Mouse (Mus musculus): ENCODE results near the gene Krt8.
"Not testable (repeated sequence)": the region's sequence is repeated elsewhere in the genome, so short reads cannot be mapped to it uniquely, and the experiment has no call there.

The Krt8 gene

DNA sequence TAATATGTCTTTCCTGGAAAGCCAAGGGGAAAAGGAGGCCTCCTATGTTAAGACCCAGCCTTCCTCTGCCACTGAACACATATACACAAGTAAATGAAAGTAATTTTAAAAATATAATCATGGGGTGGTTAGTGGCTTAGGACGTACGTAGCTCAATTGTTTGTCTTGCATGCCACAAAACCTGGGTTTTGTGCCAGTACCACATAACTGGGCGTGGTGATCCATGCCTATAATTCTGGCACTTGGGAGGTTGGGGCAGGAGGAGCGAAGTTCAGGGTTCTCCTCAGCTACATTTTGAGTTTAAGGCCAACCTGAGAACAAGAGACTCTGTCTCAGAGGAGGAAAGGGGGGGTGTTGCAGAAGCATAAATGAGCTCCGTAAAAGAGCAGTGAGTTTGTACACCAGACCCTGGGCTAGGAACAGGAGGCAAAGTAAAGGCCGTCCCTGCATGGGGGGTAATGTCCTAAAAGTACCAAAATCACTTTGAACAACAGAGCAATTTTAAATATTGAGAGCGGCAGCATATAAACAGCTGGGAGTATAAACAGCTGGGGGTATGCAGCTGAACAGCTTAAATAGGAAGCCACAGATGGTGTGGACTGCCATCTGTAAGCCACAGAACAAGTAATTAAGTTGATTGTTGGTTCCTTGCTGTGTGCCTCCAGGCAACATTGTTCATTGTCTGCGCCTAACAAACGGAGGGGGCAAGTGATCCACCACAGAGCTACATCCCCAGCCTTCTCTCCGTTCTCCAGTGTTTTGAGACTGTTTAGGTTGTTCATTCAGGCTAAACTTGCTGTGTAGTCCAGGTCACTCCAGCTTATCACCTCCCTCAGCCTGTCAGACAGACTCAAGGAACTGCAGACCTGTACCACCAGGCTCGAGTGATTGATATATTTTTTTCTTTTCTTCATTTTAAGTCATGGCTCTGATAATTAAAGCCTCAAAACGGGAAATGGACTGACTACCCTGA lies 3.1 kb upstream of the Krt8 start:
- no peak for DNase-seq (ENCODE audit: low spot score)

DNA sequence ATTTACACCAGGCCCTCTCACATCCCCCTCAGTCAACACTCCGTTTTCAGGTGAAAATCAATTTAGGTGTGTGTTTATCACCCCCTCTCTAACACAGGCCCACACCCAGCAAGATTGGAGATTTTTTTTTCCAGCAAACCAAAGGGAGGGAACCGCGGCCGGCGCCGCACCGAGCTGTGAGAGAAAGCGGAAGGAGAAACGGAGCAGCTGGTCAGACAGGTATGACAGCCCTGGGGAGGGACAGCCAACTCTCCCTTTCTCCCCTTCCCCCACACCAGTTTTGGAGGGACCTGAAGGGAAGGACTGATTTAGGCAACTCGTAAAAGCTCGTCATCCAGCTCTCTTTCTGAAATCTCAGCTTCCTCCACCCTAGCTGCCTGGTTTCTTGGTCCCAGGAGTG lies 2.0 kb upstream of the Krt8 start:
- DNase-seq (ENCODE audit: low spot score): peak; percentile 67

DNA sequence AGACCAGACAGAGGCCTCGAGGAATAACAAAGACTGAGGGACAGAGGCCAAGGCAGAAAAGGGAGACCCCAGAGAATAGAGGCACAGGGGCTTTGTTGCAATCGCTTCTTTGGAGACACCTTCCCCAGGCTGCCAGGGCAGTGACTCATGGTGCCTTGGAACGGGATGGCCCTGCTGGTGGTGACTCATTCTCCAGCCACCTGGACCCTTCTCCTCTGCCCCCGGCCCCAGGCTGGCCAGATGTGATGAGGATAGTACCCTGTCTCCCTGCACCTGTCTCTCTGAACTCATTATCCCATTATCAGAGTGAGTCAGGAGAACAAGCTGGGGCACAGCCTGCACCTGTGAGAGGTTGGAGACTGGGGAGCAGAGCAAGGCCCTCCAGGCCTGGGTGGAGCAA lies 1.0 kb upstream of the Krt8 start:
- DNase-seq (ENCODE audit: low spot score): no peak

DNA sequence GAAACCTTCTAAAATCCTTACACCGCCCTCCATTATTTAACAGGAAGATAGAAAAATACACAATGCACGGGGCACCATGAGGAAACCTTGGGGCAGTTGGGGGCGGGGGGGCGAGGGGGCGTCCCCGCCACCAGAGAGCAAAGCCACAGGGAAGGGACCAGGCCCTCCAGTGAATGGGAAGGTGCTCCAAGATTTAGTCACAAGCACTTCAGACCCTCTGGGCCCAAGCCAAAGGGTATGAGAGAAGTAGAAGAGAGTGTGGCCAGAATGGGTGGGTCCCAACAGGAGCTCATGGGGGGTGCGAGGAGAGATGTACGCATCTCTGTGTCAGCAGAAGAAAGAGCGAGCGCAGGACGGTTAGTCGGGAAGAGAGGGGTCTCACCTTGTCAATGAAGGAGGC lies 766 bp downstream of the Krt8 start:
- DNase-seq (ENCODE audit: low spot score): no peak

DNA sequence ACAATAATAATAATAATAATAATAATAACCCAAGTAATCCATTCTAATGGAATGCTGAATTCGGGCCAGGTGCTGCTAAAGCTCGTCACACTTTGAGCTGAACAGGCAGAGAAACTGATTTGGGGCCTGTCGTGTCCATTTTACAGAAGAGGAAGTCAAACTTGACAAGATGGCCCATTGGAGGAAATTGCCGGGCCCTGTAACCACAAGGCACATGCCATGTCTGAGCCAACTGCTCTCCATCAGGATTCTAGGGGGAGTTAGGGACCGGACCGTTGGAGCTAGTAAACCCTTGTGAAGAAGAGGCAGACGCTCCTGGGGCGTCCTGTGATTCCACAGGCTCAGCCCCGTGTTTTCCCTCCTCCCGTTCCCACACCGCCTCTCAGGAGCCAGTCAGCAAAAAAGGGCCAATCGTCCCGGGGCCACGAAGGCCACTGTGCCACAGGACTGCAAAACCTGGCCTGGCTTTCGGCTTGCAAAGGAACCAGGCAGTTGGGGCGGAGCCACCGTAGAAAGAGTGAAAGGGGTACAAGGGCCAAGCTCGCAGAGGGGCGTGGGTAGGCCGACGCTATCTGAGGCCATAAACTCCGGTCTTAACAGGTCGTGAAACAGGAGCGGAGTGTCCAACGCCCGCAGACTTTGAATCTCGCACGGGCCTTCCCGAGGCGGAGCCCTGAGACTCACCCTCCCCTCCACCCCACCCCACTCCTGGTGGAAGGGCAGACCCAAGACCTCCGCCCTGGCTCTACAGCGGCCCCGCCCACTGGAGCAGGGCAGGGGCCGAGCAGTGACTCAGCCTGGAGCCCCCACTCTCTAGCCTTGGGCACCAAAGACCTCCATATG lies 1.4 kb downstream of the Krt8 start:
- peak; percentile 63 for DNase-seq (ENCODE audit: low spot score)

DNA sequence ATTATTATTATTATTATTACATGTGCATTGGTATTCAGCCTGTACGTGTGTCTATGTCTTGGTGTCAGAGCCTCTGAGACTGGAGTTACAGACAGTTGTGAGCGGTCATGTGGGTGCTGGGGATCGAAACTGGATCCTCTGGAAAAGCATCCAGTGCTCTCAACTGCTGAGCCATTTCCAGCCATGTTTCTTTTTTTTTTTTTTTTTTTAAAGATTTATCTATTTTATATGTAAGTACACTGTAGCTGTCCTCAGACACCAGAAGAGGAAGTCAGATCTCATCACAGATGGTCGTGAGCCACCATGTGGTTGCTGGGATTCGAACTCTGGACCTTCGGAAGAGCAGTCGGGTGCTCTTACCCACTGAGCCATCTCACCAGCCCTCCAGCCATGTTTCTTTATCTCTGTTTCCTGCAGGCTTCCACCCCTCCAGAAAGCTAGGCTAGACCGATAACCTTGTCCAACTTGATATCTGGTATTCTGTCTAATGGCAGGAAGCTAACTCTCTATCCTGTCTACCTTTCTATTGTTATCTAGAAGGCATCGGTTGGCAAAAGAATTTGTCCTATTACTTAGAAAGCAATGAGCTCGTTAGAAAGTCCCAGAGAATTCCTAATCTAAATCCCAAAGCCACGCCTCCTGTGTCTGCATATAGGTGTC lies 4.5 kb downstream of the Krt8 start:
- no peak for DNase-seq (ENCODE audit: low spot score)

DNA sequence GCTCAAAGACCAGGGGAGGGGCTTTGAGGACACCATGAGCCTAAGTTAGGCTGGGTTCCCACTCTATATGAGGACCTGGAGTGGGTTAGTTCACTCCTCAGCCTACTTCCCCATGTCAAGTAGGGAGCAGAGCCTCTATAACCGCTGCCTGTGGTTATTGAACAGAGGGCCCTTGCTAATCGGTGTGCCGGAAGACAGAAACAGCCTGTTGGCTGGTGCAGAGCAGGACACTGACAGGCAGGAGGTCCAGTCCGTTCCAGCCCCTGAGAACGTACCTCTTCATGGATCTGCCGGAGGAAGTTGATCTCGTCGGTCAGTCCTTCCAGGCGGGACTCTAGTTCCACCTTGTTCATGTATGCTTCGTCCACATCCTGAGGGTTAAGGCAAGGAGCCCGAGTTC lies 5.1 kb downstream of the Krt8 start:
- no peak for DNase-seq (ENCODE audit: low spot score)

DNA sequence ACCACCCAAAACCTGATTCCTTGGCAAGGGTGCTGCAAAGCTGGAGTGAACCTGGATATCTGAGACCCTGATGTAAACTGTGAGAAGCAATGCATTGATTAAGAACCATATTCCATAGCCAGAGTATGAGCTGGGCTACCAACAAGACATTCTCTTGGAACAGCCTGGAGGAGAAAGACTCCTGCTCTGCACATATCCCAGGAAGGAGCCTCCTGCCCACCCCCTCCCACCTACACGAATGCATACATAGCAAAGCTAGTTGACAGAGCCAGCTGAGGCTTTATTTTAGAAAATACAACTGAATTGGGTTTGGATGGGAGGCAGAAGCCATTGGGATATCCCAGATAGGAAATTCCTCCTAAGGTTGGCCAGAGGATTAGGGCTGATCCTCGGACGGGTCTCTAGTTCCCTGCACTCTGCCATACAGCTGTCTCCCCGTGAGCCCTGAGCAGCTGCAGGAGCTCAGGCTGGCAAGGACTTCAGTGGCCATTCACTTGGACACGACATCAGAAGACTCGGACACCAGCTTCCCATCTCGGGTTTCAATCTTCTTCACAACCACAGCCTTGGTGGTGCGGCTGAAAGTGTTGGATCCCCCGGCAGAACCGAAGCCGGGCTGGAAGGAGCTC lies 7.7 kb downstream of the Krt8 start:
- DNase-seq (ENCODE audit: low spot score): not testable (repeated sequence)

DNA sequence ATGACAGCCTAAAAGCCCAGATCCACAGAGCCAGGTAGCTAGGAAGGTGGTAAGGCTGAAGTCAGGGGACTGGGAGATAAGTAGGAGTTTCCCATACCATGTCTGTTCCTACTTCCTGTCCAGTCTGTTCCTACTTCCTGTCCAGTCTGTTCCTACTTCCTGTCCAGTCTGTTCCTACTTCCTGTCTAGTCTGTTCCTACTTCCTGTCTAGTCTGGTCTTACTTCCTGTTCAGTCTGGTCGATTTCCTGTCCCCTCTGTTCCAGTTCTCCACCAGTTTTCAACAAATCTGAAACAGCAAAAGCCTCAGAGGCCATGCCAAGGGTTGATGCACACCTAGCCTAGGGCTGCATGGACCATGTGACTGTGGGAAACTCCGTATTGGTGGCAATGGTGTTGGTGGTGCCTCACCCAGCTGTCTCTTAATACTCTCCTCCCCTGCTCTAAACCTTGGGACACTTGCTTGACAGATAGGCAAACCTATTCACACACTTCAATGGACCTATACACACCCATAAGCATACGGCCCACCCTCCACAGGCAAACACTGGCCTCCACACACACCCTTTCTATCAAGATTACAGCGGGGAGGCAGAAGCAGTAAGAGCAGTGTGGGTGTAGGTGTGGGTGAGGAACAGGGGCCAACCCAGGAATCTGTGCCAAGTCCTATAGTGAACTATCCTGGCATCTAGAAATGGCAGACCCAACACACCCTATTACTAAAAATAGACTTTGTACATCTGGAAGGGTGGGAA lies 8.6 kb downstream of the Krt8 start:
- no peak for DNase-seq (ENCODE audit: low spot score)

DNA sequence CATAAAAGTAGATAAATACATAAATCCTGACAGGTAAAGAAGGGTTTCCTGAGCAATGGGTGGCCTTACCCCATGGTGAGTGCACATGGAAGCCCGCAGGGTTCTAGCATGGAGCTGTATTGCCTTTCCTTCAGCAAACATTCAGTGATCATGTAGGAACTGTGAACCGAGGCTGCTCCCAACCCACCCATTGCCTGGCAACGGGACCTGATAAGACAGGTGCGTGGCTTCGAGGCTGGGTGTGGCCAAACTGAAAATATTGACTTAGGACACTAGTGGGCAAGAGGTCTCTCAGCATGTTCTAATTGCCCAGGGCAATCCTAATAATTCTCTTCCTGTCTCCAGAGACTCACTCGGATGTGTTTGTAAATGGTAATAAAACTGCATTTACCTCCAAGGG lies 9.9 kb downstream of the Krt8 start:
- DNase-seq (ENCODE audit: low spot score): no peak

DNA sequence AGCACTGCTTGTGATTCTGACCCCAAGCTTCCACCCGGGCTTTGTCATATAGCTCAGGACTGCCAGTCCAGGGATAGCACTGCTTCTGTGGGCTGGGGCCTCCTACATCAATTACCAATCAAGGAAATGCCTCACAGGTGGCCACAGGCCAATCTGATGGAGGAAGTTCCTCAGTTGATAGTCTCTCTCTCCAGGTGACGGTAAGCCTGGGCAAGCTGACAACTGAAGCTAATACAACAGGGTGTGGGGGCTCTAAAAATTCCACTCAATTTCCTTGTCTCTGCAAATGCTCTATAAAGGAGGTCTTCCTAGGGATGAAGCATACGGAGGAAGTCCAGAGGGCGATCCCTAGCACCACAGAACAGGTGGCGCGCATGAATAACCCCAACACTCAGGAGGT lies 13.3 kb downstream of the Krt8 start:
- no peak for DNase-seq (ENCODE audit: low spot score)

DNA sequence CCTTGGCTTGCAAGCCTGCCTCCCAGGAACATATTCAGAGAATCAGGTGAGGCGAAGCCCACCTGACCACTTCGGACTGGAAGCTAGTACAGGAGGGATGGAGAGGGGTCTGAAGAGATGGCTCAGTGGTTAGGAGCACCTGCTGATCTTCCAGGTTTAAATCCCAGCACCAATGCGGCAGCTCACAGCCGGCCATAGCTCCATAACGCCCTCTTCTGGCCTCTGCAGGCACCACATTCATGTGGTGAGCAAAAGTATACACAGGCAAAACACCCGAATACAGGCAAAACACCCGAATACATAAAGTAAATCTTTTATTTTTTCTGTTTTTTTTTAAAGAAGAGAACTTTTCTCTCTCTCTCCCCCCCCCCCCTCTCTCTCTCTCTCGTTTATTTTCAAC lies 15.6 kb downstream of the Krt8 start:
- no peak for DNase-seq (ENCODE audit: low spot score)

DNA sequence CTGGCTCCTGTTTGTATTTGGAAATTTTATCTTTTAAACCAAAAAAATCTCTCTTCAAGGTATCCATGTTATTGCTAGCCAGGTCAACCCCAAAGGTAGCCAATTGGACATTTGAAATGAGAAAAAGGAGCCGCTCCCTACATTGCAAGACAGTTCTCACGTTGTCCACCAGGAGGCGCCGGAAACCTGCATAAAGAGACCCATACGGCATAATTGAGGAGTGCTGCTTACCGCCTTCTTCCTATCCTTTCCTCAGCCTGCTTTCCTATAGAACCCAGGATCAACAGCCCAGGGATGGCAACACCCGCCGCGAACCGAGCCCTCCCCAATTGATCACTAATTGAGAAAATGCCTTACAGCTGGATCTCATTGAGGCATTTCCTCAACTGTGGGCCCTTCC lies 16.2 kb downstream of the Krt8 start:
- peak; percentile 84 for DNase-seq (ENCODE audit: low spot score)

DNA sequence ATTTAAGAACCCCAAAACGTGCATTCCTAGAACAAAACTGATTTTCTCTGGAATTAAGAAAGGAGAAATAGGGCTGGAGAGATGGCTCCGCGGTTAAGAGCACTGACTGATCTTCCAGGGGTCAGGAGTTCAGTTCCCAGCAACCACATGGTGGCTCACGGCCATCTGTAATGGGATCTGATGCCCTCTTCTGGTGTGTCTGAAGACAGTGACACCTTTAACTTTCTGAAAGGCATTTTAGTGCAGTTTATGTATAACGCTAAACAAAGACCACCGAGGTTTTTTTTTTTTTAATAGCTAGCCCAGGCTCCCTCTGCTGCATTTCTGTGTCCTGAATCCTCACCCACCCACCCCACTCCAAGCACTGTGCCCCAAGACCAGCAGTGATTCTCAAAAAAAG lies 19.5 kb downstream of the Krt8 start:
- DNase-seq (ENCODE audit: low spot score): no peak

DNA sequence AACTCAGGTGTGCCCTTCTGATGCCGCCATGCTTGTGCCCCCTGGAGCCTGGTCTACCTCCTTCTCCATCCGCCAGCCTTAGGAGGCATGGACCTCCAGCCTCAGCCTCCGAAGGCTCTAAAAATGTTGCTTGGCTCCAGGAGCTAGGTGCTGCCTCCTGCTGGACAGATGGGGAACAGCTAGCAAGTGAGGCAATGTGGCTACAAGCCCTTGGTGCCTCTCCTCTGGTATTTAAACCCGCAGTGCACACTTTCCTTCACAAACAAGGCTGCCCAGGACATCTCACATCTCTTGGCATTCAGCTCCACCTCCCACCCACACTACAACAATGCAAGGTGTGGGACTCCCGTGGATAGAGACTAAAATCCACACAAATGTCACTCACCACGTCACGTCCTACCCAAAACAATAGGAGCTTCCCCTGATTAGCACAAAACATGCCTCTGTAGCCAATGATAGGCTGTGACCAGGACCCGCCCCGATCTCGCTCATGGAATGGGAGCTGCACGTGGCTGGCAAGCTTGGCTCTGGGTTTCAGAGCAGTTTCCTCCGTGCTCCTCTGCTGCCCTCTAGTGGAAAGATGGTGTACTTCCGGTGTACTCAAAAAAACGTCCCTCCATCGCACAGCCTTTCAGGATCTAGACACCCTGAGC lies 20.2 kb downstream of the Krt8 start:
- peak; percentile 94 for DNase-seq (ENCODE audit: low spot score)

DNA sequence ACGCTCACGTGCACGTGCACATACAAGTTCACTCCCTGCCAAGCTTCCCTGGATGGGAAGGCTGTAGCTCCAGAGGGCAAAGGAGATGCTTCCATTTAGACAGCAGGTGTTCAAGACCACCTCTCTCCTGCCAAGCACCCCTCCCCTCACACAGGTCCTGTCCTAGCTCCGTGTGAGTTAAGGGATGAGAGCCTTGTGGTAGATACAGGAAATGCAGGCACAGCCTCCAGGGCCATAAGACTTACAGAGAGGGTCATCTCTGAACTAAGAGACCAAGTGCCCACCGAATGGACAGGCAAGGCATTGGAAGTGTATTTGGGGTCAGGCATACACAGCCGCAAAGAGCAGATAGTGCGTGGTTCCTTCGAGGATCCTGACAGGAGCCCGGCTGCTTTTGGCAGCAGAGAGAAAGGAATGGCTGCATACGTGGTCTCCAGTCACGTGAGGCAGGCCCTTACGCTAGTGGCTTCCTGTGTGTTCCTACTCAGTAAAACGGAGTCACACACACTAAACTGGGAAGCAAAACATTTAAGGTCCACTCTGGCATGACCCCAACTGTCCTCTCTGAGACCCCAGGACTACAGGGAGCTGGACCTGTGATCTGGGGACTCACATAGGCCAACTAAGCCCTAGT lies 20.9 kb downstream of the Krt8 start:
- DNase-seq (ENCODE audit: low spot score): no peak

DNA sequence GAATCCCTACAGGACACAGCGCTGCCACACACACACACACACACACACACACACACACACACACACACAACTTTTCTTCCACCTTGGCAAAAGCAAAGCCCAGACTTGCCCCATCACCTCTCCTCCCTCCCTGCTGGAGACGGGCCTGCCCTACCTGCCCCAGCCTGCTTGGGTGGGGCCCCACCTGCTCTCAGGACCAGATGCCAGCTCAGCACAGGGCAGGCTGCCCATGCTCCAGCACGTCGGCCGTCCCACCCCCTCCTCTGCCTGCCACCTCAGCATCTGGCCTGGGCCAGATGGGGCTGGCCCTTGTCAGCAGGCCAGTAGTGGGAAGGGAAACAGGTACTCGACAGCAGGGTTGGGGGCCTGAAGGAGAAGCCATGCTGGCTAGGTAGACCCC lies 23.4 kb downstream of the Krt8 start:
- peak; percentile 78 for DNase-seq (ENCODE audit: low spot score)

DNA sequence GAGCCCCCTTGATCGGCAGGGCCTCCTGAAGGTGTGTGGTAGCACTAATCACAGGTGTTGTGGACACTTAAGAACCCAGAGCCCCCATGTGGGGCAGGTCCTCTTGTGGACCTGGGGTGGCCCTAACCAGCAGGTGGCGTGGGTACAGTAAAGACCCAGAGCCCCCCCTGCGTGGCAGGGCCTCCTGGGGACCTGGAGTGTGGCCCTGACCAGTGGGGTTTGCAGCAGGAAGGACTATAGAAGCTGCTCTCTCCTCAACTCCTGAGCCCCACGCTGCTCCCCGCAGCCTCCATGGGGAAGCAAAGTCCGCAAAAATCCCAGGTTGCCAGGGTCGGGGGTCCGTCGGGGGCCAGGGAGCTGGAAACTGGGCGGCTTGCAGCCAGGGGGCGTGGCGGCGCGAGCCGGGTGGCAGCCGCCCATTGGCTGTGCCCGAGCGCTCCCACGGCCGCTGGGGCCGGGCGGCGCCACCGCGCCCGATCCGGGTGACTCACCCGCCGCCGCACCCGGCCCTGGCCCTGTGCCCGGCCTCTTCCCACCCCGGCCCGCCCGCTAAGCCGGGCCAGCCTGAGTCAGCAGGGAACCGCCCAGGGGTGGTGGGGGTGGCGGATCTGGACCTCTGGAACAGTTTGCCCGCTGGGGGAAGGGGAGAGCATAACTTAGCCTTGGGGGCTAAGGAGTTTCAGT lies 27.1 kb downstream of the Krt8 start:
- DNase-seq (ENCODE audit: low spot score): peak; percentile 93

DNA sequence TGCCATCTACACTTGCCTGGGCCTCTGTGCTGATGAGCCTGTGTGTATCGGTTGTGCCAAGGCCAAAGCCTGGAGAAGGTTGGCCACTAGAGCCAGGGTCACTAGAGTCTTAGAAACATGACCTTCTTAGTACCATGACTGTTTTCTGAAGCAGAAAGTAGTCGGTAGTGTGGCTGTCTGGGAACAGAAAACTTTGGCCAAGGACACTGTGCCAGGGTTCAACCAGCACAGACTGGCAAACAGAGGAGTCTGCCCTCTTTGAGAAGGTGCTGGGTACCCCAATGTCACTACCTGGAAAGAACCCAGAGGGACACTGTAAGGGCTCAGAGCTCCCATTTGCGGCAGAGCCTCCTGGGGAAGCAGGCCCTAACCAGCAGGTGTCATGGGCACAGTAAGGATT lies 27.6 kb downstream of the Krt8 start:
- DNase-seq (ENCODE audit: low spot score): no peak

DNA sequence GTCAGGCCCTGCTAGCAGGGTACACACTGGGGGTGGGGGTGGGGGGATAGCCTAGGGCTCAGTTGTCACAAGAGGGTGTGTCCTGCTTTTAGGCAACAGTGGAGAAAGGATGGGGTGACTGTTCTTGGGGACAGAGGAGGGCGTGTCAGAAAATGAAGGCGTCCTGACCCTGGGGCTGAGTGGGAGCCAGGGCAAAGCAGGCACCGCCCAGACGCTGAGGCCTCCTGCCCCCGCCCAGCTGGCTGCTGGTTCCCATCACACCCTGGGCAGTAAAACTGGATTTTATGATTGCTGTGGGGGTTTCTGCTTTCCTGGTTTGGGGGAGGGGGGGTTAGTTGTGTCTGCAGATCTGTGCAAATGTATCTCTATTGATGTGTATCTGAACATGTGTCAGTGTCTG lies 28.3 kb downstream of the Krt8 start:
- peak; percentile 71 for DNase-seq (ENCODE audit: low spot score)

Data from lung, postnatal 25 days (tissue).